ENCODE assay signal across 7 mouse cellular contexts in genomic region chr12:111574074-111574886, GRCm38 (mm10). TPM values are rescaled to one million over a fixed set of nuclear protein-coding genes. Genes with fewer than 3 reads are reported as not detected.
A peak's percentile ranks its signal among the peaks of the same experiment; 100 is the strongest.
DNase-seq lines count a peak whose midpoint lies in the region; ATAC-seq lines count a peak whose summit lies in the region.

TSS of gene Mark3 (plus strand) at chr12:111574523.

- intact Hi-C loops in left cerebral cortex, postnatal 36 days (cut with DNase I), result loop anchor here (1.0 kb wide), 1 partner anchor 36 kb away; the partner anchor contains the start of gene Eif5

- H3K4me1 ChIP-seq in intestine, embryonic 16.5 days (ENCODE audit: control insufficient read depth, insufficient read depth, low read length), result peaks cover 13% of the 10 kb centered on the region
- H3K4me1 ChIP-seq in midbrain, embryonic 11.5 days (ENCODE audit: control insufficient read depth, insufficient read depth, low read length), result peaks cover 17% of the 10 kb centered on the region

- DNase-seq in adrenal gland, adult 8-10 months, result peak; percentile 96
- DNase-seq in embryo, embryonic 9.5 days (ENCODE audit: extremely low spot score), result peak; percentile 93
- peak; percentile 98 for DNase-seq in gastrocnemius, postnatal 4 days (ENCODE audit: low spot score in 2 of 2)
- peak; percentile 97 to 99 for DNase-seq in left cerebral cortex, postnatal 36 days (ENCODE audit: low spot score in 2 of 2)
- peak; percentile 98 for DNase-seq in midbrain, embryonic 11.5 days (ENCODE audit: low spot score, missing footprints)
- peak; percentile 96 for DNase-seq in skeletal muscle tissue, adult 2 months (ENCODE audit: low read depth, low spot score)

- no peaks in the 10 kb centered on the region for H3K27me3 ChIP-seq in intestine, embryonic 16.5 days (replicated peaks; ENCODE audit: control insufficient read depth, insufficient read depth, low read length)
- no peaks in the 10 kb centered on the region for H3K27me3 ChIP-seq in midbrain, embryonic 11.5 days (ENCODE audit: control insufficient read depth, insufficient read depth, low read length)

- peak within 1 kb of the TSS; percentile 95 for H3K4me2 ChIP-seq in intestine, embryonic 16.5 days (ENCODE audit: low read depth, low read length)
- peak within 1 kb of the TSS; percentile 97 for H3K4me2 ChIP-seq in midbrain, embryonic 11.5 days

- H3K9me3 ChIP-seq in intestine, embryonic 16.5 days (ENCODE audit: control insufficient read depth, low read length), result no peaks in the 10 kb centered on the region
- H3K9me3 ChIP-seq in midbrain, embryonic 11.5 days (ENCODE audit: control insufficient read depth, low read length), result no peaks in the 10 kb centered on the region

- H3K36me3 ChIP-seq in intestine, embryonic 16.5 days (ENCODE audit: control insufficient read depth, insufficient read depth, low read length), result no peaks in the 10 kb centered on the region
- no peaks in the 10 kb centered on the region for H3K36me3 ChIP-seq in midbrain, embryonic 11.5 days (ENCODE audit: control insufficient read depth, insufficient read depth, low read length)

- H3K9ac ChIP-seq in intestine, embryonic 16.5 days (ENCODE audit: low read depth, low read length), result peak within 1 kb of the TSS; percentile 98
- H3K9ac ChIP-seq in midbrain, embryonic 11.5 days (ENCODE audit: low read length), result peak within 1 kb of the TSS; percentile 98

- peak within 1 kb of the TSS; percentile 95 for H3K27ac ChIP-seq in intestine, embryonic 16.5 days (ENCODE audit: low read length)
- peak within 1 kb of the TSS; percentile 83 for H3K27ac ChIP-seq in midbrain, embryonic 11.5 days (ENCODE audit: low read depth, low read length)

- H3K4me3 ChIP-seq in intestine, embryonic 16.5 days (ENCODE audit: low read length), result peak within 1 kb of the TSS; percentile 99
- peak within 1 kb of the TSS; percentile 100 for H3K4me3 ChIP-seq in midbrain, embryonic 11.5 days (ENCODE audit: low read depth, low read length)

- peak; percentile 98 for ATAC-seq in intestine, embryonic 16.5 days
- peak; percentile 98 for ATAC-seq in midbrain, embryonic 11.5 days (ENCODE audit: low FRiP score)

- under 1% methylated on average over 71 of the region's 75 CpGs for WGBS in intestine, embryonic 16.5 days
- under 1% methylated on average over 56 of the region's 75 CpGs for whole genome bisulfite sequencing in midbrain, embryonic 11.5 days

RNA-seq across cellular contexts. Expression of gene Mark3, which starts in this region (rescaled TPM):
- 100 to 1,000 TPM in 1 of 4 experiments, 10 to 100 TPM in 3; 78.4 to 115 (median 93.2) TPM for total RNA-seq in adrenal gland, adult 8-10 months (2022)
- total RNA-seq in gastrocnemius, postnatal 4 days (2021), result 10 to 100 TPM; 62.1 to 72.5 TPM
- polyA plus RNA-seq in intestine, embryonic 16.5 days (2015; fragmentation: Nextera tagmentation; extraction: Ambion mirVana), result 13.4 and 14.2 TPM in 2 replicates
- total RNA-seq in left cerebral cortex, postnatal 36 days (2021), result 100 to 1,000 TPM in 1 of 2 experiments, 10 to 100 TPM in 1; 97.1 to 114 TPM
- polyA plus RNA-seq in midbrain, embryonic 11.5 days (2014; fragmentation: Nextera tagmentation; extraction: Ambion mirVana), result 69.9 and 73.7 TPM in 2 replicates

Comparison
In these comparisons a context has a peak if more than half of its experiments do, and no peak if none do; other contexts are left out.
1. Peak in every context shown above with its lines: DNase-seq, ATAC-seq, H3K4me3 ChIP-seq and H3K27ac ChIP-seq.